Mouse (Mus musculus) heart, embryonic 12.5 days (tissue): ENCODE data around the gene Pitpnc1. TPM values are rescaled to one million over a fixed set of nuclear protein-coding genes. Genes with fewer than 3 reads are reported as not detected.

Experiments used
- ATAC-seq: fragments of 200-750 bp; cut with Nextera tagmentation; 2 replicates; pipeline ENCODE4 v1.8.0; 2017; ENCODE audit warnings: moderate TSS enrichment, moderate library complexity; ENCODE audit not compliant: insufficient number of reproducible peaks, low FRiP score
- H3K27ac ChIP-seq: fragments of 300-500 bp; sonication (generic); 2 replicates; pipeline ENCODE4 v1.5.1; 2016; ENCODE audit warnings: mild to moderate bottlenecking, moderate library complexity; ENCODE audit not compliant: poor library complexity, severe bottlenecking
- H3K27me3 ChIP-seq: fragments of 300-500 bp; sonication (generic); replicated peaks from 2 replicates; pipeline ENCODE4 v1.6.1; 2016; ENCODE audit warnings: mild to moderate bottlenecking, moderate library complexity
- H3K36me3 ChIP-seq: fragments of 300-500 bp; sonication (generic); 2 replicates; pipeline ENCODE4 v1.6.1; 2016; ENCODE audit warnings: mild to moderate bottlenecking, moderate library complexity
- H3K4me1 ChIP-seq: fragments of 300-500 bp; sonication (generic); replicated peaks from 2 replicates; pipeline ENCODE4 v1.6.1; 2016; ENCODE audit warnings: mild to moderate bottlenecking
- H3K4me2 ChIP-seq: fragments of 300-500 bp; sonication (generic); 2 replicates; pipeline ENCODE4 v1.6.1; 2016; ENCODE audit warnings: mild to moderate bottlenecking, moderate library complexity
- H3K4me3 ChIP-seq: fragments of 300-500 bp; sonication (generic); 2 replicates; pipeline ENCODE4 v1.5.1; 2016; ENCODE audit warnings: mild to moderate bottlenecking
- H3K9ac ChIP-seq: fragments of 300-500 bp; sonication (generic); 2 replicates; pipeline ENCODE4 v1.6.1; 2016; ENCODE audit warnings: mild to moderate bottlenecking, moderate library complexity
- H3K9me3 ChIP-seq: fragments of 300-500 bp; sonication (generic); replicated peaks from 2 replicates; pipeline ENCODE4 v1.6.1; 2016; ENCODE audit warnings: mild to moderate bottlenecking, moderate library complexity
- WGBS: fragments of 180-500 bp; shearing (Covaris S2); methylation state at CpG from one replicate; pipeline ENCODE4 v1.1.7; 2016; 5-methylcytosine and 5-hydroxymethylcytosine counted together
- polyA plus RNA-seq: library from polyadenylated mRNA; unstranded; fragments of >200 nt; fragmentation: Nextera tagmentation; extraction: Ambion mirVana; gene quantifications from 2 replicates; pipeline ENCODE4 v1.2.1, GENCODE M21; 2016

The Pitpnc1 gene
- polyA plus RNA-seq, 1 experiment from 2014 or later, result 8.2 TPM

- H3K27ac ChIP-seq, result no peak overlapping the region
- ATAC-seq, result no peak
- peaks cover 33% of the 10 kb centered on the region for H3K4me1 ChIP-seq
- WGBS, result 73% methylated on average over 10 of the region's 10 CpGs
- no peaks in the 10 kb centered on the region for H3K27me3 ChIP-seq
- H3K9ac ChIP-seq, result no peak overlapping the region
- H3K4me2 ChIP-seq, result no peak overlapping the region
- no peak overlapping the region for H3K4me3 ChIP-seq
- 0 out of 2 replicates have a peak, but pooled peaks cover 3% of the 10 kb centered on the region for H3K9me3 ChIP-seq
- 0 out of 2 replicates have a peak, but pooled peaks cover 8% of the 10 kb centered on the region for H3K36me3 ChIP-seq
Observed at GRCm38 (mm10) chr11:107226013-107226412, 244.5 kb downstream of the Pitpnc1 start.

DNA sequence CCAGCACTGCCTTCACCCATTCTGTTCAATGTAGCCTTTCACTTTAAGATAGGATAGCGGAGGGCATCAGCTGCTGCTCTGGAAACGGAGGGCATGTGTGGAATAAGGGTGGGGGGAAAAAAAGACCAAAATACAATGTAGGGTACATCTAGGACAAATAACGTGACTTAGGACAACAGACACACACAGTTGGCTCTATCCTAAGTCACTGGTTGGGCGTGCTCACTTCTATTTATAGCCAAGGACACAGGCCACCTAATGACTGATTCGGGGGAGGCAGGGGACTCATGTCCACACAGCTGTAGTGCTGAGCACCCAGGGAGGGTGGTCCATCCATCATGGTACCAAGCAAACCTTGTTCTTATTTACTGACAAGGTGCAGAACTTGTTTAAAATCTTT is 245.2 kb downstream of the Pitpnc1 start:
- ATAC-seq, result no peak
- peak overlapping the region; percentile 65 for H3K27ac ChIP-seq
- no peak overlapping the region for H3K9ac ChIP-seq
- 0 out of 2 replicates have a peak, but pooled peaks cover 3% of the 10 kb centered on the region for H3K9me3 ChIP-seq
- 0 out of 2 replicates have a peak, but pooled peaks cover 8% of the 10 kb centered on the region for H3K36me3 ChIP-seq
- H3K4me1 ChIP-seq, result peaks cover 33% of the 10 kb centered on the region
- no peaks in the 10 kb centered on the region for H3K27me3 ChIP-seq
- 51% methylated on average over 5 of the region's 5 CpGs for WGBS
- no peak overlapping the region for H3K4me3 ChIP-seq
- no peak overlapping the region for H3K4me2 ChIP-seq

DNA sequence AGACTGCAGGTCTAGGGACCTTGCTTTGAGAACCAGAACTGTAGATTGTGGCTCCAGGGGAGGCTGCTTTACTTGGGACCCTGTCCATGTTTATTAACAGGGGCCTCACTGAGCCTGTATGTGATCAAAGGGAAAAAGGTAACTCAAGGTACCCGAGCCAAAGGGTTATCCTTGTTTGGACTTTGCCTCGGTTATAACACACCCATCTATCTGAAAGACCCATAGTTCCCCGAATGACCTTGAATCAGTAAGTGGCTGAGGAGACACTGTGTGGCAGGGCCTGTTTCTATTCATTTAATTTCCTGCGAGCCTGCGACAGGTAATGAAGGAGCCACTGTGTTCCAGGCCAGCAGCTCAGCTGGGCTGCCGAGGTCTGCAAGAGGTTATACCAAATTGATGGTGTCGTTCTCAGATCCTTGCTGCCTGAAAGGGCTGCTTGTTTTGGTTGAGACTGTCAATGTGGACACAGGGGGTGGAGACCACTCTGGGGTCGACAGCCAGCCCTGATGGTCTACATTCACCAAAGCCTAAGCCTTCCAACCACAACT is 246.8 kb downstream of the Pitpnc1 start:
- Histone ChIP-seq H3K4me3 (no peak overlapping the region), H3K36me3 (0 out of 2 replicates have a peak, but pooled peaks cover 8% of the 10 kb centered on the region), H3K4me1 (peaks cover 33% of the 10 kb centered on the region), H3K9me3 (0 out of 2 replicates have a peak, but pooled peaks cover 3% of the 10 kb centered on the region), H3K4me2 (no peak overlapping the region), H3K9ac (no peak overlapping the region), H3K27ac (no peak overlapping the region; the same call in 1 of the 2 replicates), H3K27me3 (no peaks in the 10 kb centered on the region)
- no peak for ATAC-seq
- WGBS, result 63% methylated on average over 8 of the region's 8 CpGs

DNA sequence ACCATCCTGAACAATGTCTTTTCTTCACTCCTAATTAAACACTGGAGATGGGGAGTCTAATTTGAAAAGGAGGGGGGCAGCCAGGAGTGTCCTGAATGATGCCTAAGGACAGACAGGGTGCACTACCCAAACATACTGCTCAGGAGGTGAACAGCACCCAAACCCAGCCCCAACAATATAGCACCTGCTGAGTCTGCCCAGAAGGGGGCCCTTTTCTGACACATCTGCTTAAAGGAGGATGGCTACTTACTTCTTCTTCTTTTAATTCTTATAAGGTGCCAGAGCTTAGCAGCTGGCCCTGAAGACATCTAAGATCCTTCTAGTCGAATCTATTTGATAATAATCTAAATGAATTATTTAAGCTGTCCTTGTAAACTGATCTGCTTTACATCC is 247.3 kb downstream of the Pitpnc1 start:
- Histone ChIP-seq H3K36me3 (0 out of 2 replicates have a peak, but pooled peaks cover 5% of the 10 kb centered on the region), H3K9ac (no peak overlapping the region), H3K27ac (no peak overlapping the region), H3K9me3 (0 out of 2 replicates have a peak, but pooled peaks cover under 1% of the 10 kb centered on the region), H3K27me3 (no peaks in the 10 kb centered on the region), H3K4me2 (no peak overlapping the region), H3K4me1 (peaks cover 33% of the 10 kb centered on the region), H3K4me3 (no peak overlapping the region)
- WGBS, result 79% methylated on average over 1 of the region's 1 CpGs
- no peak for ATAC-seq

- Histone ChIP-seq H3K9me3 (no peaks in the 10 kb centered on the region), H3K27me3 (no peaks in the 10 kb centered on the region), H3K9ac (no peak overlapping the region), H3K4me2 (no peak overlapping the region), H3K4me1 (peaks cover 33% of the 10 kb centered on the region), H3K36me3 (no peaks in the 10 kb centered on the region), H3K4me3 (no peak overlapping the region), H3K27ac (peak overlapping the region; percentile 57; the same call in 1 of the 2 replicates)
- ATAC-seq, result no peak
- WGBS, result 55% methylated on average over 12 of the region's 12 CpGs
Observed at GRCm38 (mm10) chr11:107222531-107223168, 247.8 kb downstream of the Pitpnc1 start.

- no peaks in the 10 kb centered on the region for H3K9me3 ChIP-seq
- no peak for ATAC-seq
- H3K36me3 ChIP-seq, result 0 out of 2 replicates have a peak, but pooled peaks cover 2% of the 10 kb centered on the region
- no peak overlapping the region for H3K4me3 ChIP-seq
- no peaks in the 10 kb centered on the region for H3K27me3 ChIP-seq
- H3K4me2 ChIP-seq, result no peak overlapping the region
- no peak overlapping the region for H3K9ac ChIP-seq
- no peak overlapping the region for H3K27ac ChIP-seq
- WGBS, result 84% methylated on average over 9 of the region's 9 CpGs
- H3K4me1 ChIP-seq, result 0 out of 2 replicates have a peak, but pooled peaks cover 6% of the 10 kb centered on the region
Observed at GRCm38 (mm10) chr11:107215111-107215510, 255.4 kb downstream of the Pitpnc1 start.

GRCm38 (mm10) chr11:107213745-107214144 is 256.8 kb downstream of the Pitpnc1 start:
- no peaks in the 10 kb centered on the region for H3K27me3 ChIP-seq
- H3K4me3 ChIP-seq, result no peak overlapping the region
- no peak overlapping the region for H3K9ac ChIP-seq
- no peaks in the 10 kb centered on the region for H3K9me3 ChIP-seq
- H3K4me2 ChIP-seq, result no peak overlapping the region
- no peak overlapping the region for H3K27ac ChIP-seq
- 0 out of 2 replicates have a peak, but pooled peaks cover 6% of the 10 kb centered on the region for H3K4me1 ChIP-seq
- 0 out of 2 replicates have a peak, but pooled peaks cover 2% of the 10 kb centered on the region for H3K36me3 ChIP-seq
- no peak for ATAC-seq
- 67% methylated on average over 5 of the region's 5 CpGs for WGBS

GRCm38 (mm10) chr11:107209818-107210217 is 260.7 kb downstream of the Pitpnc1 start:
- no peaks in the 10 kb centered on the region for H3K36me3 ChIP-seq
- 82% methylated on average over 13 of the region's 13 CpGs for WGBS

GRCm38 (mm10) chr11:107201773-107202172 is 268.7 kb downstream of the Pitpnc1 start:
- no peaks in the 10 kb centered on the region for H3K36me3 ChIP-seq
- H3K9ac ChIP-seq, result peak overlapping the region; percentile 59
- peaks cover 8% of the 10 kb centered on the region for H3K4me1 ChIP-seq
- peak overlapping the region; percentile 74 for H3K27ac ChIP-seq
- no peaks in the 10 kb centered on the region for H3K27me3 ChIP-seq
- peak overlapping the region; percentile 63 for H3K4me2 ChIP-seq
- peak overlapping the region; percentile 33 for H3K4me3 ChIP-seq
- no peak for ATAC-seq
- 44% methylated on average over 11 of the region's 11 CpGs for WGBS
- H3K9me3 ChIP-seq, result no peaks in the 10 kb centered on the region

More at GRCm38 (mm10) chr11:107209818-107210217, 260.7 kb downstream of the Pitpnc1 start:
- no peak overlapping the region for H3K4me3 ChIP-seq
- no peak overlapping the region for H3K4me2 ChIP-seq
- H3K27me3 ChIP-seq, result no peaks in the 10 kb centered on the region
- H3K27ac ChIP-seq, result no peak overlapping the region
- H3K9me3 ChIP-seq, result no peaks in the 10 kb centered on the region
- H3K9ac ChIP-seq, result no peak overlapping the region
- 0 out of 2 replicates have a peak, but pooled peaks cover 6% of the 10 kb centered on the region for H3K4me1 ChIP-seq
- ATAC-seq, result no peak

DNA sequence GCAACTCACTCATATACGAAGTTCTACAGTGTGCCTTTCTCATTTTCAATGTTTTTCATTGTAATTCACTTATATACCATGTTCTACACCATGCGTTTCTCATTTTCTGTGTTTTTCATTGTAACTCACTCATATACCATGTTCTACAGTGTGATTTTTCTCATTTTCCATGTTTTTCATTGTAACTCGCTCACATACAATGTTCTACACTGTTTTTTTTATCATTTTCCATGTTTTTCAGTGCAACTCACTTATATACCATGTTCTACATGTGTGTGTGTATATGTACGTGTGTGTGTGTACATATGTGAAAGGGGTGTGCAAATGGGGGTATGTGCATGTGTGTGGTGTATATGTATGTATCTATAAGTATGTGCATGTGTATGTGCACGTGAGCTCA is 271.2 kb downstream of the Pitpnc1 start:
- ATAC-seq, result no peak
- Histone ChIP-seq H3K4me2 (no peak overlapping the region), H3K4me1 (peaks cover 17% of the 10 kb centered on the region), H3K9ac (no peak overlapping the region), H3K27ac (no peak overlapping the region), H3K4me3 (no peak overlapping the region), H3K36me3 (no peaks in the 10 kb centered on the region), H3K9me3 (no peaks in the 10 kb centered on the region), H3K27me3 (no peaks in the 10 kb centered on the region)
- WGBS, result 67% methylated on average over 5 of the region's 5 CpGs

DNA sequence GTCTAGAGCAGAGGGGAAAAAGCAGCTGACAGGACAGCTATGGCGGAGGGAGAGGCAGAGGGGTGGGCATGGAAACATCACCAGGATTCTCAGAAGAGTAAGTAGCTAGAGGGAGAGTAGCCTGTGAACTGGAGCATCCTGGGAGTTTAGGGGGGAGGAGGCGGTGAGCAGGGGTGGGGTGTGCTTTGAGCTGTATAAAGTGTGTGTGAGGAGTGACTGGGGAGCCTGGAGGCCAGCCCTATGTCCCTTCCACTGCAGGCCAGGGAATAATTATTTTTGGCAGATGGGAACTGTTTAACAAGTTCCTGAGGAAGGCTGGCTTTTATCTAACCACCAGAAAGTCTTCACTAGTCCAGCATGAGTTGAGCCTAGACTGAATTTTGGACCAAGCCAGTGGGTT is 275.2 kb downstream of the Pitpnc1 start:
- no peaks in the 10 kb centered on the region for H3K27me3 ChIP-seq
- H3K4me3 ChIP-seq, result no peak overlapping the region
- no peak overlapping the region for H3K9ac ChIP-seq
- no peak overlapping the region for H3K27ac ChIP-seq
- 0 out of 2 replicates have a peak, but pooled peaks cover 9% of the 10 kb centered on the region for H3K4me1 ChIP-seq
- no peak for ATAC-seq
- H3K4me2 ChIP-seq, result no peak overlapping the region
- no peaks in the 10 kb centered on the region for H3K36me3 ChIP-seq
- 68% methylated on average over 2 of the region's 2 CpGs for WGBS
- no peaks in the 10 kb centered on the region for H3K9me3 ChIP-seq
